Mouse (Mus musculus): ENCODE data around the gene Slc7a7.
A peak's percentile ranks its signal among the peaks of the same experiment; 100 is the strongest.

DNA sequence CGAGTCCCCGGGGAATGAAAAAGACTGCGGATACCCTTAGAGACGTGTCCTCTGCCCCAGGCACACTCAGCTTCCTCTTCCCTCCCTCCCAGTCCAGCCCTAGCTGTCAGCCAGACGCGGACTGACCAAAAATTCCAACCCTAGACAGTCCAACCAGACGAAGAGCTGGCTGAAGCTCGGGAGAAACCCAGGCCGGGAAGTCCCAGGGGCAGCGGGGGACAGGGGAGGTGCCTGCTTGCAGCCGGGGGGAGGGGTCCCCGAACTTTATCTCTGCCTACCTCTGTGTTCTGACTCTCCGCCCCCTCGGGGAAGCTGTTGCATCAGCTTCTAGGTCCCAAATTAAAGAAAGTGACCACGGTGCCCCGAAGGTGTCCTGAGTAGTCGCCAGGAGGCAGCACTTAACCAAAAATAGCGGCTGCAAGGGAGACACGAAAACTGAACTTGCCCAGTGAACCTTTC lies at the start of gene Slc7a7:
- TF ChIP-seq CTCF (IDR thresholded peaks at IDR 0.05) (peak; percentile 63), EP300 (IDR thresholded peaks at IDR 0.05; ENCODE audit: insufficient read depth, low read depth, low read length) (no peak)

All from heart, adult 2 months (tissue).